Mouse (Mus musculus) c-Kit-positive CD71-positive TER-119-negative erythroid progenitor cells, embryonic 14.5 days (primary cell): ENCODE data around the gene Mrtfa.

Experiments used
- DNase-seq: peaks from one replicate; pipeline ENCODE4 v3.0.0-alpha.2; 2013; ENCODE audit warnings: low read depth

Gene Mrtfa

DNA sequence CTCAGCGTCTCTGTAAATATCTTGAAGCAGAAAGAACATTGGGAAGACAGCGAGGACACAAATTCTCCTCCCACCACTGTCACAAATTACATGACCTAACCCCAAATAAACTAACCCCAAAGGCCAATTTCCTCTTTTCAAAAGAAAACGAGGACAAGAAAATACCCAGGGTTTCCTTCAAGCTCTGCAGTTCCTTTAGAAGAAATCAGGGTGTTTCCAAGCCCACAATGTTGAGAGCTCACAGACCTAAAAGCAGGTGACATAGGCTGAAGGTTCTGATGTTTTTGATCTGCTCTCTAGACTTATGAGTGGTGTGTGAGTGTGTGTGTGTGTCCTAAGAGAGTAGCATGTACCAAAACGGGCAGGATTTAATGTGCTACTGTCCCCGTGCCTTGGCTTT, 89.2 kb downstream of the Mrtfa start:
- no peak for DNase-seq

DNA sequence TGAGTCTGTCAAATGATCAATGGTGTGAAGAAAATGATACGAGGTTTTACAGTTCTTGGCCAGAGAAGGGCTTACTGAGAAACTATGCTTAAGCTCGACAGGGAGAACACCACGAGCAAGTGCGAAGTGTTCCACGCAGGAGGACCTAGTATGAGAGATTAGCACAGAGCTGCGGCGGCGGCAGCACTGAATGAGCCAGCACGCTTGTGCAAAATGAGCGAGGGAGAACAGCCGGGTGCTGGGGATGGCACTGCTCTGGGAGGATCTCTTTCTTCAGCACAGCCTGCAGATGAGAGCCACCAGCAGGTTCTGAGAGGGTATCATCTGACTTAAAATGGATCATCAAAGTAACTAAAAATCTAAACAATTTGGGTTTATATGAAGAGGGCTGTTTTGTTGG, 91.3 kb downstream of the Mrtfa start:
- DNase-seq, result no peak

DNA sequence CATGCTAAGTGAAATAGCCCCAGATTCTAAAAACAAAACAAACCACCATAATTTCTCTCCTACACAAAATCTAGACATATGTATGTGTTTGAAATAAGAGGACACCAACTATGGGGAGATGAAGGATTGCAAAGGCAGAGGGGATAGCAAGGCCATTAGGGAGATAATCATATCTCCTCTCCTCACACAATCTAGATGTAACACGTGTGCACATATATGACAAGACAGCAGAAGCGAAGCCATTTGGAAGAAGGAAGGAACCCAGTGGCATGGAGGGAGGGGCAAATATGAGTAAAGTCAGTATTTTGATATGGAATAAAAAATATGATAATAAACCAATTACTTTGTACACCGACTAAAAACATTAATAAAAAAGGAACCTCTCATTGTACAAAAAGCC, 91.9 kb downstream of the Mrtfa start:
- no peak for DNase-seq

DNA sequence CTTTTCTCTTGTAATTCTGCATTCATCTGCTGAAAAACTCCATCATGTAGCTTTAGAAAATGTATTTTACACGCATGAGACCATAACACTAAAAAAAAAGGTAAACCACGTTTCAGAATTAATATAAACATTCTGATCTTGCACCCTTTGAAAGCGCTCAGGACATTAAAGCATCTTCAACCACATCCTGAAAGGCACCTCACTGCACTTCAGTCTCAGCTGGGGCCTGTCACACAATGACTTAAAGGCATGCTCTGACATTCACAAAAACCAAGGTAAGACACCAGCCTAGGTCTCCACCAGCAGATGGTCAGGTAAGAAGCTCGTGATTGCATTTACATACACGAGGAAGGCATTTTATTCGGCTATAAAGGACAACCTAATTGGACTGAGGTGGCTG, 92.7 kb downstream of the Mrtfa start:
- DNase-seq, result no peak

DNA sequence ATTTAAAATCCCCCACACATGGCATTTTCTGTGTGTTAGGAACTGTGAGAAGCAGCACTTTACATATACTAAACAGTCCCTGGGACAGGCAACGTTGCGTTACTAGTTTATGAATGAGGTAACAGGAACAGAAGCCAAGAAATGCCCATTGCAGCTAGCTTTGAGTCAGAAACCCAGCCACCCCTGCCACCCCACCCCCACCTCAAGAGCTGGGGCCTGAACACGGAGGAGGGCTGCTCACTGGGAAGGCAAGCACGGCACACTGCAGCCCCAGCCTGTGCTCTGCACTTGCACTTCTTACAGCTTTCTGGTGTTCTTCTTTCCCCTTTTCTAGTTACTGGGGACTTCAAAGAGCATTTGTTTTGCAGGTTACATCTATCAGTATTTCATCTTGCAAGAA, 93.1 kb downstream of the Mrtfa start:
- DNase-seq, result no peak

DNA sequence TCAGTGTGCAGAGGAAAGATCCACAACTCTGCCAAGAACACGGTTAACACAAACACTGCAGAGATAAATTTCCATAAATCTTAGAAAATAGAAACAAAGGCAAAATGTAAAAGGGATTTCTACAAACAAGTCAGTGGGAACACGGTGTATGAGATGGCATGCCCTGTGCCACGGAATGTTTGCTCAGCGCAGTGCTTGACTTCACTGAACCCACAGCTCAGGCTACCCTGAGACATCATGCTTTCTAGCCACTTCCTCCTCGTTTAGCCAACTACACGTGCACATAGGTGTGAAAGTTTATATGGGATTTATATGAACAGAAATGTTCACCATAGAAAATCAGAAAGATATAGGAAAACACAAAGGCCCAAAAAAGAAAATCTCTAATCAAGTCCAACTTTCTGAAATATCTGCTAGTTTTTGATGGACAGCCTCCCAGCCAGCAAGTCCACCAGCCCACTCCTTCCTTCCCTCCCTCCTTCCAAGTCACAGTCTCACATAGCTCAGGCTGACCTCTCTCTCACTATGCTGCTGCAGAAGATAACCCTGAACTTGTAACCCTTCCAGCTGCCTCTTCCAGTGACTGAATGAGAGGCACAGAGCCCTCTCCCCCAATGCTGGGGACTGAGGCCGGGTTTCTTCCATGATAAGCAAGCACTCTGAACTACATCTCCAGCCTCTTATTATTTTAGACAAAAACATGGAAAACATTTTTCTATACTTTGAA, 94.1 kb downstream of the Mrtfa start:
- no peak for DNase-seq

DNA sequence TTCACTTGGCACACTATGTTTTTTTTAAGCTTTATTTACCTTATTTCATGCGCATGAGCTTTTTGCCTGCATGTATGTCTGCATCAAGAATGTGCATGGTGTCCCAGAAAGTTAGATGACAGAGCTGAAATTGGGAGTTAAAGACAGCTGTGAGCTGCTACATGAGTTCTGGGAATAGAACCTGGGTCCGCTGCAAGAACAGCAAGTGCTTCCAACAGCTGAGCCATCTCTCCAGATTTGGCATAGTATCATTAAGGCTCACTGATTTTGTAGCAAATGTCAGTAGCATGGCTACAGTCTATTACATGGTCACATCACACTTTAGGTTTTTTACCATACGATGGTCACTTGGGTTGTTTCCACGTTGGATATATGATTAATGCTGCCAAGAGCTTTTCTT, 97.5 kb downstream of the Mrtfa start:
- DNase-seq, result no peak

DNA sequence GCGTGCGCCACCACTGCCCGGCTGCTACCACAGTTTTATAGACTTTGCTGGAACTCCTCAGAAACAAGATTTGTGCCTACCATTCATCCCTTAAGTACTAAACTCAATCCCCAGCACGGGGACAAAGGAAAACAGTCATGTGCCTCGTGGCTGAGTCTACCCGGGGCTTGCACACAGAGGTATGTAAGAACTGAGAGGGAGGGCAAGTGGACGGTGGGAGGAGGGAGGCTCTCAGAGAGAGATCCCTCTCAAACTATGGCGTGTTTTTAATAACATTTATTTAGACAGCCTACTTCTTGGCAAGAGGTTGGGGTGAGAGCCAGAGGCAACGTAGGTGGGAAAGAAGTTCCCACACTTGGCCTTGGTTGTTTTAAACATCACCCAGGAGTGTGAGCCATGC, 98.8 kb downstream of the Mrtfa start:
- DNase-seq, result no peak

DNA sequence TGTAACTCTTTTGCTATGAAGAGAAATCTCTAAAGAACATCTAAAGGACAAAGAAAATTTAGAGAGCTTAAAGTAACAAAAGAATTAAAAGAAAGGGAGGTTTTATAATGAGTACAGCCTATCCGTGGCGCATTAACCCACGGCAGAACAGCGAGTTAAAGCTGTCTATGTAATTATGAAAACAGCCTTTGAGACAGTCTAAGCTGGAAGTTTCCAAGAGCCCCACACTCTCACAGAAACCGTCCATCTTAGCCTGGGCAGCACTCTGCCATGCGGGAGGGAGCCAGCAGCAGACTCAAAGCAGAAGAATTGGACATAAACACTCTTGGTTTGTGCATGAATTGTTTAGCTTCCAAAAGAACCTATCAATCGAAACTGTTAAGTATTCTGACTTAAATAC, 103.0 kb downstream of the Mrtfa start:
- DNase-seq, result no peak

DNA sequence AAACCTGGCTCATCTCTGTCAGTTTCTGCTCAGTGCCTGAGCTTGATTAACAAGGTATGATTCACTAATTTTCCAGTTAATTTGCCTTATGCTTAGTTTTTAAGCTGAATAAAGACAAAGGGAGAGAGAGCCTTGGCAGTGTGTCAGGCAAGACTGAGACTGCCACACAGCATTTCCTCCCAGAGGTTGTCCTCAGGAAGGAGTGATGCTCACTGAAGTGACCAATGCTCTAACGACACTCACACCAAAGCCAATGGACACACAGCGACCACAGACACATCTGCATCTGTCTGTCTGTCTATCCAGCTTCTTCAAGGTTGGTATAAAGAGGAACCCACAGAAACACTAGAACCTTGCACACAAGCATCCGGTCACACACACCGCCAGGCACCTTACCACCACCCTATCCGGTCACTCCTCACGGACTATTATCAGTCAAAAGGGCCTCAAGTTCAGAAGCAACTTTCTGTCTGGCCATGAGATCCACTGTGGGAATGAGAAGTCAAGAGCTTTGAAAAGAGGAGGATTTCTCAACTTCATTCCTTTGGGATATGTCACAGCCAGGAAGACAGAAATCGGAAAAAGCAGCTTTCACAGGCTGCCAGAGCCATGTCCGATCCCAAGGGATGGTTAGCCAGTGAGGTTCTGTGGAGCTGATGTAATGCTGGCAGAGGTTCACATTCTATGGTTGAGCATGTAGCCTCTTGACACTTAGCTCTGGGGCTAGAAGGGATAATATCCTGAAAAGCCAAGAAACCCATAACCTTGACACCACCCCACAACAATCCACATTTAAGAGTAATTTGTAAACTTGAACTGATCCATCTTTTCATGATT, 103.7 kb downstream of the Mrtfa start:
- no peak for DNase-seq

DNA sequence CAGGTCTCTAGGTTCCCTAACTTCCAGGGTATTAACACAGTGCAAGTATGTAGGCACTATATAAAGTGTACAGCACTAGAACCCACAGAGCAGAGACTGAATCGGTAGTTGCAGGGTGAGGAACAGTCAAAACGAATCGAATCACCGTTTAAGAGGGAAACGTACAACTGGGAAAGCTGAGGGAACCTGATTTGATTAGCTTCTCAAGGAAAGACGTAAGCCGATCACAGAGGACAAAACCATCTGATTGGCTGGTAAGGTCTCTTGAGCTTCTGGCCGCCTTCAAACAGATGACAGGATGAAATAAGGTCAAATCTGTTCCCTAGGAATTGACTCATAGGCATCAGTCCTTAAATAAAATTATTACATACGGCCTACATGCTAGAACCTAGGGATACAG, 106.7 kb downstream of the Mrtfa start:
- DNase-seq, result no peak

DNA sequence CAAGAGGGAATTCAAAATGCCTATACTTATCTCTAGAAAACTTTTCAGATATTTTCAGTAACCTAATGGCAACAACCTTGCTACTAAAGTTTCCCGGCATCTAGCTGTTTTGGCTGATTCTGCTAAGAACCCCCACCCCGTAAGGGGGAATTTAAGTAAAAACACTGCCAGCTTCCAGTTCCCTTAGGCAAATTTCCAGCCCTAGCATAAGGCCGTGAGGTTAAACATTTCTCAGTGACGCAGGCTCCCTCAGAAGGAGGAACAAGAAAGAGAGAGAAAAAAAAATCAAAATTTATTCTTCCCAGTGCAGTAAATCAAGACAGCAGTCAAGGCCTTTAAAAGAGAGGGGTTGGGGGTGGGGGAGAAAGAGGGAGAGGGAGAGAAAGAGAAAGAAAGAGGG, 107.3 kb downstream of the Mrtfa start:
- DNase-seq, result no peak

DNA sequence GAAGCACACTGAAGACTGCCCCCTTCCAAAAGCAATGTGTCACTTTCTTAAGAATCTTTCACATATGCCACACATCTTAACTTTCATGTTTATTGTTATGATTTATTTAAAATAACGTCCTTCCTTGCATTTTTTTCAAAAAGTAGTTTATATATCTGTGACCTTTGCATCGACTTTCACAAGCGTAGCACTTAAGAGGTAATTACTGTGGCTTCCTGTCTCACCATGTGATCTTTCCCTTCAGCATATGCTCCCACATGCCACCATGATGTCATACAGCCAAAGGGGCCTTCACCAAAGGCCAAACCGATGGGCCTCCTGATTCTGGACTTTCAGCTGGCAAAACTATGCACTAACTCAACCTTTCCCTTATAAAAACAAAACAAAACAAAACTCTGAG, 109.3 kb downstream of the Mrtfa start:
- no peak for DNase-seq

DNA sequence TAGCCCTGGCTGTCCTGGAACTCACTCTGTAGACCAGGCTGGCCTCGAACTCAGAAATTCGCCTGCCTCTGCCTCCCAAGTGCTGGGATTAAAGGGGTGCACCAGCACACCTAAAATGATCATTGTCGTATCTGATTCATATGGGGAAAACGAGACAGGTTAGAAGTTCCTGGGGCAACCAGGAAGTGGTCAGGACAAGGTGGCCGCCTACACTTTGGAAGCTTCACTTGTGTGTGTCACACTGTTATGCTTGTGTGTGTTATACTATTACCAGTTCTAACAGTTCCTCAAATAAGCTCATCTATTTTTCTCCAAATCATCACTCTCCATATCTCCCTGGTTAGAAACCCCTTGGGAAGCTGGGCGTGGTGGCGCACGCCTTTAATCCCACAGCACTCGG, 110.2 kb downstream of the Mrtfa start:
- DNase-seq, result no peak

DNA sequence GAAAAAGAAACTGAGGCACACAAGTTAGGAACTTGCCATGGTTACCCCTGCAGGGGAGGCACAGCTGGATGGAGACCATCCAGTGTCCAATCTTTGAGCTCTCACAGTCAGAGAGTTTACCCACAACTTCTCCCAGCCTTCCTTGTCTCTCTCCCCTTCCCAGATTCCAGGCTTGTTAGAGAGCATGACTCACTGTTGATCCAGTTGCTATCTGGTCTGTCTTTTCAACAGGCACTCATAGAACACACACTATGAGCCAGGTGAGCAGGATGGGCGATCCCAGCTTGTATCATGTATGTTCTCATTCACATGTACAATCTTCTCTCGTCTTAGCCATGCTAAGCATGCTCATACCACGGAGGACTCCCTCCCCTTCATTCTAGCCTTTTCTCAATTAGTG, 111.3 kb downstream of the Mrtfa start:
- DNase-seq, result no peak

DNA sequence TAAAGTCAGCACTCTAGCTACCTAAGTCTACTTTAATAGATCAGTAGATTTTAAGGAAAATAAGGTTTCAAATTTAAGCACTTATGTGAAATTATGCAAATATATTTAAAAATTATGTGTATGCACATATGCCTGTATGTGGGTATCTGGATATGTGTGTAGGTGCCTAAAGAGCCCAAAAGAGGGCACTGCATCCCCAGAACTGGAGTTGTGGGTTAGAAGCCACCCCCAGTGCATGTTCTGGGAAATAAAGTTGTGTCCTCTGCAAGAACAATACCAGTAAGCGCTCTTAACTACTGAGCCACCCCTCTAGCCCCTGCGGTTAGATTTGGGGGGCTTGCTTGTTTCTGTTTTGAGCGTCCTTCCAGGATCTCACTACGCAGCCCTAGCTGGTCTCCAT, 113.0 kb downstream of the Mrtfa start:
- DNase-seq, result peak; percentile 28

DNA sequence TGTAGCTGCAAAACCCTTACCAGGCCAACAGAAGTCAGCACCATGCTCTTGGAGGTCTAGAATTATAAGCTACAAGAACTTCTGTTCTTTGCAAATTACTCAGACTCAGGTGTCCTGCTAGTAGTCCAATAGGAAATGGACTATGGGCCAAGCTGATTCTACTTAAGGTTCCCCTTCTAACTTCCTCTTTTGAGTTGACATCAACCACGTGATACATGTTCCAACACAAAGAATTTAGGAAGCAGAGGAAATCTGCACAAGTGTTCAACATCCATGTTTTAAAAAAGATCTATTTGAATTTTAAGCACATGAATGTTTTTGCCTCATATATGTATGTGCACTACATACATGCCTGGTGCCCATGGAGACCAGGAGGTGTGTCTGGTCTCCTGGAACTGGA, 116.0 kb downstream of the Mrtfa start:
- DNase-seq, result no peak

DNA sequence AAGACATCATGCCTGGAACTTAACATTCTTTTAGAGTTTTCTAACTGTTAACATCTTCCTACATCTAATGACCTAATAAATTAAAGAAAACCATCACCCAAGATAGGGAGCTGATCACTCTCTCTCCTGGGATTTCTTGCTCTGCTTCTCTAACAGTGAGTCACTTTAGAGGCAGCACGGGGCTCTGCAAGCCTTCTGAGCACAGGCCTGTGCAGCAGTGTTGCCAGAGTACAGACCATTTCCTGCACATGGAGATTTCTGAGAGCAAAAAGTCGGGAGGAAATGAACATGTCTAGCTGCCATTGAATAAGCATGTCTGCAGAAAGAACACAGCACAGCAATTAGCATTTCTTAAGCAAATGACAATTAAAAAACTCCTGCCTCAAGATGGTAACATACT, 116.8 kb downstream of the Mrtfa start:
- no peak for DNase-seq

DNA sequence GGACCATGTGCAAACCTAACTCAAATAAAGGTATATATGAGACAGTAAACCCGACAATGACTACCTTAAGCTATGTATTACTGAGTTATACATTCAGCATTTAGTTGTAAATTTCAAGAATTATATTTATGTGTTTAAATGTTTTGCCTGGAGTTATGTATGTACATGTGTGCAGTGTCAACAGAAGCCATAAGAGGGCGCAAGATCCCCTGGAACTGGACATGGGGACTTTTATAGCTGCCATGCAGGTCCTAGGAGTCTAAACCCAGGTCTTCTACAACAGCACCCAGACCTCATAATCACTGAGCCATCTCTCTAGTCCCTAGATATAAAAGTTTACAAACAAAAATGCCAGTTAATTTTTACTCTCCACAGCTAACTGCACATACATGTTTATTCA, 117.8 kb downstream of the Mrtfa start:
- DNase-seq, result peak; percentile 29

DNA sequence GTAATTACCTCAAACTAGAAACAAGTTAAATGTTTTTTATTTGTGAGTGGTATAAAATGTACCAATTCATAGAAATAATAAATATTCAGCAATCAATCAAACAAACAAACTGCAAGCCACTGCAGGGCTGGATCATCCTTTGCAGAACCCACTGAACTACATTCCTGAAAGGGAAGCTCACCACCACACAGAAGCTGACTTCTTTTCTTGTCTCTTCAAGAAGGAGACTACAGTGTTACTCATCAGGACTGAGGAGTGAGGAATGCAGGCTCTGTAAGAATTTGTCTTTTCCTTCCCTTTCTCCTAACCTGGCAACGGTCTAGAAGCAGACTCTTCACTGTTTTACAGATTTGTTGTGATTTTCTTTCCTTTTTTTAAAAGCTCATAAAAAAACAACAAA, 120.1 kb downstream of the Mrtfa start:
- no peak for DNase-seq

DNA sequence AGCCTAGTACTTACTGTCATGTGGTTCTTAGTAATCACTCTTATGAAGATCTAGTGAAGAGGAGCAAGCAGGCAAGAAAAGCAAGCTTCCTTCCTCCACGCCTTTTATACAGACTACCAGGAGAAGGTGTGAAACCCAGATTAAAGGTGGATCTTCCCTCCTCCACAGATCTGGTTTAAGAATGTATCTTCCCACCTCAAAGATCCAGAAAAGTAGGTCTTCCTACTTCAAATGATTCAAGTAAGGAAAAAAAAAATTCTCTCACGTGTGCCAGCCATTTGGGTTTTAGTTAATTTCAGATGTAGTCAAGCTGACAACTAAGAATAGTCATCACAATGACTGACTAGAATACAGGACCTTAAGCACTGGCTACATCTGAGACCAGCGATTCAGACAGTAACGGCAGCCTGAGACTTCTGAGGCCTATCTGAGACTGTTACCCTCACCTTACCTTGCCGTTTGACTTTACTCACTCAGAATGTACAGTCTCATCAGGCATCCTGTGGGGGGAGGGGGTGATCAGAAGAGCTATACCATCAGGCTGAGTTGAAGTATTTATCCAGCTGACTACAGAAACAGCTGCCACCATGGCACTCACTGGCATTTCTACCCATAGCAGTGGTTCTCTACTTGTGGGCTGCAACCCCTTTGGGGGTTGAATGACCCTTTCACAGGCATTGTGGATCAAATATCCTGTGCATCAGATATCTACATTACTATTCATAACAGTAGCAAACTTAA, 121.7 kb downstream of the Mrtfa start:
- no peak for DNase-seq

DNA sequence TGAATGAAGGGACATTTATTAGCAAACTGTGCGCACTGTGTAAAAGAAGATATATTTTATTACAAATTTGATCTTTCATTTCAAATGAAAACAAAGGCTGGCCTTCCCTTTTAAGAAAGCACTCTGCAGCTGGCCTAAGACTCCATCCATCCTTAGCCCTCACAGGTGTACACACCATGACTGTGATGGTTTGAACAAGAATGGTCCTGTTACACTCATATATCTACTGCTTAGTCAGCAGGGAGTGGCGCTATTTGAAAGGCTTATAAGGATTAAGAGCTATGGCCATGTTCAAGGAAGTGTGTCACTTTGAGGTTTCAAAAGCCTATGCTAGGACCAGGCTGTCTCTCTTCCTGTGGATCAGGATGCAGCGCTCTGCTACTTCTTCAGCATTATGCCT, 122.8 kb downstream of the Mrtfa start:
- DNase-seq, result no peak

DNA sequence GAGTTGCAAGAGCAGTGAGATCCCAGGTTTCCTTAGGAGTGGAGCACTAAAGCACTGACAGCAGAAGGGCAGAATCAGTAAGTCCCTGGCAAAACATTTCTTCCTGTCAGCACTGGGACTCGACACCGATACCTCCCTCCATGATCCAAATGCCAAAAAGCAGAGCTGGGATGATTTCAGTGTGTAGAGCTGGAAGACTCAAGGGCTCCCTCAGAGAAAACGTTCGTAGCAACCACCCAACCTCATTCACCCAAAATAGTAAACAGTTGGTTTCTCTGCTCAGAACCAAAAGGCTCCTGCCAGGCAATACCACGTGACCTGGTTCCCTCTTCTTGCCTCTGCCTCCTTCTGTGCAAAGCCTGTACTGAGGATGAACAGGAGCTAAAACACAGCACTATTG, 123.6 kb downstream of the Mrtfa start:
- DNase-seq, result no peak
